Mouse (Mus musculus): Measurements from ENCODE around the gene Eps8. TPM values are rescaled to one million over a fixed set of nuclear protein-coding genes. Genes with fewer than 3 reads are reported as not detected.

Gene Eps8
- total and polyA plus RNA-seq, 2 experiments from 2014 or later: 27.2 to 29.9 TPM

- no peak for ATAC-seq (ENCODE audit: low FRiP score)
- no peak overlapping the region for H3K4me2 ChIP-seq (ENCODE audit: low read depth, low read length, poor library complexity, severe bottlenecking)
- WGBS: 93% methylated on average over 6 of the region's 6 CpGs
Measured at GRCm38 (mm10) chr6:137569071-137569470, 85.6 kb downstream of the Eps8 start.

GRCm38 (mm10) chr6:137565890-137566289, 88.8 kb downstream of the Eps8 start:
- Histone ChIP-seq H3K36me3 (ENCODE audit: insufficient read depth, low read length) (no peaks in the 10 kb centered on the region), H3K4me1 (ENCODE audit: insufficient read depth, low read length) (no peaks in the 10 kb centered on the region), H3K27ac (ENCODE audit: low read depth, low read length) (no peak overlapping the region), H3K27me3 (ENCODE audit: insufficient read depth, low read length) (no peaks in the 10 kb centered on the region), H3K9ac (replicated peaks; ENCODE audit: low read length, poor library complexity, severe bottlenecking) (no peak overlapping the region), H3K9me3 (ENCODE audit: low read length) (no peaks in the 10 kb centered on the region), H3K4me3 (ENCODE audit: low read depth, low read length) (no peak overlapping the region), H3K4me2 (ENCODE audit: low read depth, low read length, poor library complexity, severe bottlenecking) (no peak overlapping the region)
- DNase-seq (ENCODE audit: low spot score) (no peak), ATAC-seq (ENCODE audit: low FRiP score) (no peak)
- TF ChIP-seq CTCF (IDR thresholded peaks at IDR 0.05): no peak
- 95% methylated on average over 3 of the region's 3 CpGs for WGBS

More at GRCm38 (mm10) chr6:137569071-137569470, 85.6 kb downstream of the Eps8 start:
- no peak for DNase-seq (ENCODE audit: low spot score)
- Histone ChIP-seq H3K4me1 (ENCODE audit: insufficient read depth, low read length) (no peaks in the 10 kb centered on the region), H3K4me3 (ENCODE audit: low read depth, low read length) (no peak overlapping the region), H3K9me3 (ENCODE audit: low read length) (no peaks in the 10 kb centered on the region), H3K9ac (replicated peaks; ENCODE audit: low read length, poor library complexity, severe bottlenecking) (no peak overlapping the region), H3K27me3 (ENCODE audit: insufficient read depth, low read length) (no peaks in the 10 kb centered on the region), H3K27ac (ENCODE audit: low read depth, low read length) (no peak overlapping the region), H3K36me3 (ENCODE audit: insufficient read depth, low read length) (no peaks in the 10 kb centered on the region)
- TF ChIP-seq CTCF (IDR thresholded peaks at IDR 0.05): no peak

GRCm38 (mm10) chr6:137565454-137565853, 89.2 kb downstream of the Eps8 start:
- no peak overlapping the region for H3K4me3 ChIP-seq (ENCODE audit: low read depth, low read length)
- ATAC-seq (ENCODE audit: low FRiP score) (no peak), DNase-seq (ENCODE audit: low spot score) (no peak)
- 88% methylated on average over 6 of the region's 6 CpGs for WGBS
- H3K9me3 ChIP-seq (ENCODE audit: low read length): no peaks in the 10 kb centered on the region
- no peaks in the 10 kb centered on the region for H3K4me1 ChIP-seq (ENCODE audit: insufficient read depth, low read length)
- H3K27ac ChIP-seq (ENCODE audit: low read depth, low read length): no peak overlapping the region
- no peak for TF ChIP-seq CTCF (IDR thresholded peaks at IDR 0.05)
- no peak overlapping the region for H3K4me2 ChIP-seq (ENCODE audit: low read depth, low read length, poor library complexity, severe bottlenecking)
- no peaks in the 10 kb centered on the region for H3K36me3 ChIP-seq (ENCODE audit: insufficient read depth, low read length)
- H3K27me3 ChIP-seq (ENCODE audit: insufficient read depth, low read length): no peaks in the 10 kb centered on the region
- H3K9ac ChIP-seq (replicated peaks; ENCODE audit: low read length, poor library complexity, severe bottlenecking): no peak overlapping the region

DNA sequence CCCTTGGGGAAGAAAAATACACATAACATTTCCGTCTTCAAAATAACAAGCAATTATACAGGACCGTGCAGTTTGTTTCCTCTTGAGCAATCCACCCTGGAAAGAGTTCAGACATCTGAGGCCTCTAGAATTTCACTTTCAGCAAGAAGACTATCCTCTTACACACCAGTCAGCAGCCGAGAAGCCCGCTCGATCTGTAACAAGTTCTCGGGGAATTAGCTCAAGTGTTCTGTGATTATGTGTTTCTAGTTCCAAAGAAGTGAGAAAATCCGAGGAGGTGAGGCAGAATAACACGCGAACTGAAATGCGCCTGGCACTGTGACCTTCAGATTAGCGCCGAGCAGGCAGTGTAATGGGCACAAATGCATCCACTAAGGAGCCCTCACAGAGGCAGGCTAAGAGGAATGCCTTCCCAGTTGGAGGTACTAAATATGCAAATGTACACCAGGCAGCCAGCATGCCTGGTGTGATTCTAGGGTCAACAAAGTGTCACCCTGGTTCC, 94.3 kb downstream of the Eps8 start:
- ATAC-seq (ENCODE audit: low FRiP score) (no peak), DNase-seq (ENCODE audit: low spot score) (no peak)
- H3K9me3 ChIP-seq (ENCODE audit: low read length): no peaks in the 10 kb centered on the region
- 32% methylated on average over 12 of the region's 12 CpGs for WGBS
- H3K36me3 ChIP-seq (ENCODE audit: insufficient read depth, low read length): no peaks in the 10 kb centered on the region
- H3K27ac ChIP-seq (ENCODE audit: low read depth, low read length): no peak overlapping the region
- no peaks in the 10 kb centered on the region for H3K27me3 ChIP-seq (ENCODE audit: insufficient read depth, low read length)
- H3K9ac ChIP-seq (replicated peaks; ENCODE audit: low read length, poor library complexity, severe bottlenecking): no peak overlapping the region
- TF ChIP-seq CTCF (IDR thresholded peaks at IDR 0.05): no peak
- no peak overlapping the region for H3K4me2 ChIP-seq (ENCODE audit: low read depth, low read length, poor library complexity, severe bottlenecking)
- no peaks in the 10 kb centered on the region for H3K4me1 ChIP-seq (ENCODE audit: insufficient read depth, low read length)
- no peak overlapping the region for H3K4me3 ChIP-seq (ENCODE audit: low read depth, low read length)

- DNase-seq (ENCODE audit: low spot score): no peak
- WGBS: 82% methylated on average over 13 of the region's 13 CpGs
Measured at GRCm38 (mm10) chr6:137558840-137559239, 95.8 kb downstream of the Eps8 start.

DNA sequence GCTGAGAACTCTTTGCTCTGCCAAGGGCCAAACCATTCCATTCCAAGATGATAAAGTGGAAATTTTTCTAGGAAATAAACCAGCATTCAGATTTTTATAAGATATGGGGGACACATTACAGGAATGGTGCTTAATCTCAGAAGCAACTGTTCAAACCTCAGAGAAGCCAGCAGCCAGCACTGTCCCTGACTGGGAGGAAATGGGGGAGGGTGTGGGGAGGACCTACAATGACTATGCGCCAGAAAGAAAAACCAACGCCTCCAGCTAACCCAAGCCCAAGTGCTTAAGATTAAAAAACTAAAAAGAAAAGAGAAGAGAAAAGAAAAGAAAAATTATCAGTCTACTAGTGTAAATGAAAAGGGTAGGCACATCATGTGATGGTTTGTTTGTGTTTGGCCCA, 97.0 kb downstream of the Eps8 start:
- no peaks in the 10 kb centered on the region for H3K9me3 ChIP-seq (ENCODE audit: low read length)
- H3K27me3 ChIP-seq (ENCODE audit: insufficient read depth, low read length): no peaks in the 10 kb centered on the region
- no peak for DNase-seq (ENCODE audit: low spot score)
- no peak overlapping the region for H3K9ac ChIP-seq (replicated peaks; ENCODE audit: low read length, poor library complexity, severe bottlenecking)
- no peak overlapping the region for H3K27ac ChIP-seq (ENCODE audit: low read depth, low read length)
- 91% methylated on average over 2 of the region's 2 CpGs for WGBS
- H3K4me3 ChIP-seq (ENCODE audit: low read depth, low read length): no peak overlapping the region
- TF ChIP-seq CTCF (IDR thresholded peaks at IDR 0.05): no peak
- ATAC-seq (ENCODE audit: low FRiP score): no peak
- no peaks in the 10 kb centered on the region for H3K36me3 ChIP-seq (ENCODE audit: insufficient read depth, low read length)
- no peaks in the 10 kb centered on the region for H3K4me1 ChIP-seq (ENCODE audit: insufficient read depth, low read length)
- H3K4me2 ChIP-seq (ENCODE audit: low read depth, low read length, poor library complexity, severe bottlenecking): no peak overlapping the region

More at GRCm38 (mm10) chr6:137558840-137559239, 95.8 kb downstream of the Eps8 start:
- no peak overlapping the region for H3K9ac ChIP-seq (replicated peaks; ENCODE audit: low read length, poor library complexity, severe bottlenecking)
- H3K4me2 ChIP-seq (ENCODE audit: low read depth, low read length, poor library complexity, severe bottlenecking): no peak overlapping the region
- no peak for TF ChIP-seq CTCF (IDR thresholded peaks at IDR 0.05)
- H3K27me3 ChIP-seq (ENCODE audit: insufficient read depth, low read length): no peaks in the 10 kb centered on the region
- no peak overlapping the region for H3K27ac ChIP-seq (ENCODE audit: low read depth, low read length)
- H3K9me3 ChIP-seq (ENCODE audit: low read length): no peaks in the 10 kb centered on the region
- H3K4me3 ChIP-seq (ENCODE audit: low read depth, low read length): no peak overlapping the region
- H3K36me3 ChIP-seq (ENCODE audit: insufficient read depth, low read length): no peaks in the 10 kb centered on the region
- H3K4me1 ChIP-seq (ENCODE audit: insufficient read depth, low read length): no peaks in the 10 kb centered on the region
- ATAC-seq (ENCODE audit: low FRiP score): no peak
